Mouse (Mus musculus): ENCODE measurements around the gene Mdm4.

- TF ChIP-seq MAX (IDR thresholded peaks at IDR 0.05) (no peak), MYOD1 (IDR thresholded peaks at IDR 0.05; ENCODE audit: control insufficient read depth, insufficient read length, low read depth) (no peak)
These were observed 37.9 kb upstream of the Mdm4 start for GRCm38 (mm10) chr1:133068268-133068667.

Data from C2C12 (cell line).